Mouse (Mus musculus): ENCODE measurements around the gene Myof.

Myof gene

DNA sequence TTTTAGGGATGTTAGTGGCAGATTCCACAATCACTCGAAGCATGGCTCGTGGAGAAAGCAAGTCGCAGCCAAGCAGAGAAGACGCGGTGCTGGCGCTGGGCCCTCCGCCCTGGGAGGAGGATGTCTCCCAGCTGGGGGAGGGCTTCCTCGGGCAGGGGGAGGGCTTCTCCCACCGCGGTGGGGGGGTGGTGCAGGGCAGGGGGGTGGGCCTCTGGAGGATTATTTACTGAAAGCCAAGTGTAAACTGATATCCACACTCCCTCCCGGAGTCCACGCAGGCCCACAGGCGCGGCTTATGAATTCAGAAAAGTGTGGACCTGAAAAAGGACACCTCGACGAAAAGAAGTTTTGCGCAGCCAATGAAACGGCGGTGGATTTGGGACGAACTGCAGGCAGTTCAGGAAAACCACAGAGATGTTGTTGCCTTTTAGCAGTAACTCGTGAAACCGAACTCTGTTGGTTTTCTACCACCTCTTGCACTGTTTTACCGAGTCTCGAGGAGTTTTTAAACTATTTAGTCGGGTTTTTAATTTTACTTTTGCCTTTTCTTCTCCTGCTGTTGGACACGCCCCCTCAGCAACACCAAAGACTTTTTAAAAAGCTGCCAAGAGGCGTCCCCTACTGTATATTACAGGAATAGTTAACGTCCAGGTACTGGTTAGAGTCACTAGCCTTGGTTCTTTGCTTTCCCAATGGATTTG is at the start of gene Myof:
Gene Myof, minus strand, starts transcription at position 297 of the 701 bp plus-strand sequence.
- peak; percentile 37 to 53 for DNase-seq

DNA sequence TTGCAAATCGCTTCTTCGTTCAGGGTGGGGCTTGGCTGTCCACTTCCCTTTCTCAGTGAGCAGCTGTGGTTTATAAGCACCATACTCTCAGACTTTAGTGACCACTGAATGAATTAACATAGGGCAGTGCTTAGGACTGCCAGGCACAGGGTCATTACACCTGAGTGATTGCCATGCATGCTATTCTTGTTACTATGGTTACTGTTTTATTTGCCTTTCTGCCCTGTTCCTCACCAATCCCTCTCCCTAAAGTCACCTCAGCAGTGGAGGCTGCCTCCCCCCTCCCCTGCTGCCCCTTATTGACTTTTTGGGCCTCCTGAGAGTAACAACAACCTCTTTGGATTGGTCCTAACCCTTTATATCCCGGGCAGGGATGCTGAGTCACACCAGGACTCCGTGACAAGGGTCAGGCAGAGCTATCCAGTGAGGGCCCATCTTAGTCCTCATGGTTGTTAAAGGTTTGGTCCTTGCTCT is 48.2 kb upstream of the Myof start:
- DNase-seq: no peak

DNA sequence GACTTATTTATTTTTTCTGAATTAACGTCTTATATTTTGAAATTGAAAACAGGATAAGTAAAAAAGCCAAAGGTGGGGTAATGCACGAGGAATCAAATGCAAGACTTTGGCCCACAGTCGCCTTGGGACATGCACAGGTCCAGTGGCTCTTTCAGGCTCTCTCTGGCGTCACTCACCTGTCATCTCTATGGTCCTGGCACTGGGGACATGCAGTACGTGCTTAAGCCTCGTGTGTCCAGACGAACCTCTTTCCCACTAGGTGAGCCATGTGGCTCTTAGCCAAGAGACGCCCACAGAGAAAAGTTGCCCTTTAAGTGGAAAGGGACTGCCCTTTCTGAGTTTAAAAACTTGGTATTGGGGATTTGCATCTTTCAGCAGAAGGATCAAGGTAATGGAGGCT is 46.0 kb upstream of the Myof start:
- DNase-seq: no peak

DNA sequence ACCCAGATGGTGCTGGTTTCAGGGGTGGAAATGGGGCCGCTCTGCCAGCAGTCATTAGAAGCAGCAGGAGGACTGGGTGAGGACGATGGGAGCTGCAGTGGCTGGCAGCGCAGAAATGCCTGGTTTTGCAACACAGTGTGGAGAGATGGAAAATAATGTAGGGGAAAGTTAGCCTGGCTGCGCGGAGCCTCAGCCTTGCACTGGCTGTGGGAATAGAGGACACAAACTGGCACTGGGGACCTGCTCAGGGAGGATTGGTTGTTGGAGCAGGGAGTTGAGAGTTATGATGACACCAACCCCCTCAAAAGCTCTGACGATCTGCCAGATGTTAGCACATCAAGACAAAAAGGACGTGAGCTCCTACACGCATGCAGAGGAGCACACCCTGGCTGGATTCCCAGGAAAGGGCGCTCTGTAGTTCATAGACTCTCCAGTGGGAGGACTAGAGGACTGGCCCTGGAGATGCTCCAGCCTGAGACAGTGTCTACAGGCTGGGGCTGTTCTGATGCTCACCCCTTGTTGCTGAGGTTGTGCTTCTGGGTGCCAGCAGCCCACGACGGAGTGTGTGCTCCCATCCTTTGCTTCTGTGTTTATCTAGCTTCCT is 43.7 kb upstream of the Myof start:
- peak in 1 of 2 experiments; percentile 22 for DNase-seq

DNA sequence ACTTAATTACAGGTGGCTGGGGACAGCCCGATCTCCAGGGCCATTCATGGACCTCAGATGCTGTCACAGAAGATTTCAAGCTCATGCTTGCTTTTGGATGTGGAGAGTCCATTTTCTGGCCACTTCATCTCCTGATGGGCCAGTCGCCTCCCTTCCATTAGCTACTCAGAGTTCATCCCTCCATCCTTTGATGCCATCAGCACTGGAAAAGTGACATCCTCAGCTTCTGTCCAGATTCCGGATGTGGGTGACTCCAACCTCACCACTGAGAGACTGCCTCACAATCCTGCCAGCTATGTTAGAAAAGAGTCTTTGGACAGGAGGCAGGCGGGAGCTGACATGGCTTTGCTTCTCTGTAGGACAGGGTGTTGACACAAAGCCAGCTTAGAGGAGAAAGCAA is 42.5 kb upstream of the Myof start:
- no peak for DNase-seq

DNA sequence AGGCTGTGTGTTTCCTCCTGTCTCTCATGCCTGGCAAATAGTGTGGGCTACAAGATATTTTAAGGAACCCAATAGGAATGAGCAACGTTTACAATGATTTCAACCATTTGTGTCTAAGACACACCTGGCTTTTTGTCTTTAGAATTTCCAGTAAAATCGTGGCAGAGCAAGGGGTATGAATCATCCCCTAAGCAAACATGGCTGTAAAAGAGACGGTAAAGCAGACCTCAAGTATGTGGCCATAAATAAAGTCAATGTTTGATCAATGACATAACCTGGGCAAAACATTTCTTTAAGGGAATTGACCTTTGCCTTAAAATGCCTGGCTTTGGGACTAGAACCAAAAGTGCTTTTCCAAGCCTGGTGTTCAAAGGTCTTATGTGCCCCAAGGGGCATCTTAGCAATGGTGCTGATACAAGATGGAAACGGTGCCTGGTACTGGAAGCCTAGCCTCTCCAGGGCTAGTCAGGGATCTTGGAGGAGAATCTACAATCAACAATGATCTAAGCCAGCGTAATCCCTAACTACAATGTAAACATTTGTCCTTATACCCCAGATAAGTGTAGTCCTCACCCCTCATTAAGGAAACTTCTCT is 39.7 kb upstream of the Myof start:
- no peak for DNase-seq

DNA sequence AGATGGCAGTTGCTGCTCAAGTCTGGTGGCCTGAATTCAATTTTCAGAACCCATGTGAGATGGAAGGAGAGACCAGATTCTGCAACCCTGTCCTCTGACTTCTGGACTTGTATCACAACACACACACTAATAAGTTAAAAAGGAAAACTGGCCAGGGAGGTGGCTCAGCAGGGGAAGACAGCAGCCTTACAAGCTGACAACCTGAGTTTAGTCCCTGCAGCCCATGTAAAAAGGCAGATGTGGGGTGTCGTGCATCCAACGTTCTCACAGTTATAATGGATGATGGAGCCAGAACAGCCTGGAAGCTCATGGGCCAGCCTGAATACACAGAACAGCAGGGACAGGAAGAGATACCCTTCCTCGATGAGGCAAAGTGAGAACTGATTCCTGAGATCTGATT is 38.0 kb upstream of the Myof start:
- no peak for DNase-seq

DNA sequence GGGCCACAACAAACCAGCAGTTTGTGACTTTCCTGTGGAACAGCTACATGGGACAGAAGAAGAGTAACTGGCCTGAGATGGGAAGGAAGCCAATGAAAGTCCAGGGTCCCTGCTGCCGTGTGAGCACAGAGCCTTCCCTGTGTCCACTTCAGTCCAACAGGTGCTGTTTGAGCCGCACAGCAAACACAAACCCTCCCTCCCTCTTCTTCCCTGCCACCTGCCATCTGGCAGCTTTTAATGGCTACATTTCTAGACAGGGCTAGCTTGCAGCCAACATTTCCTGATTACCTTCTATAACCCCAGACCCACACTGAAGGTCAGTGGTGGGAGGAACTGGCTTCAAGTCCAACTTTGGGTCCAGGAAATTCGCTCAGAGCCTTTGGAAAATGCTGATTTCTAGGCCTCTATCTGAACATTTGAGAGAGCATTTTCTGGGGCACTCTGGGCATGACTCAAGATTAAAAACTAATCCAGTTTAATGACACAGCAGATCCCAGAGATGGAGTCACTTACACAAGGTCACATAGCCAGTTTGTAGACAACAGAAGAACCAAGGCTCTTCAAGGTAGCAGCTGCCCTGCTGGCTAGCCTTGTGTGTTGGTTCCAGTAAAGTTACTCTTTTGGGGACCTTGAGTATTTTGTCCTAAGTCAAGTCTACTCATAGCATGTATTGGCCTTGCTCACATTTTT is 34.6 kb upstream of the Myof start:
- DNase-seq: no peak

DNA sequence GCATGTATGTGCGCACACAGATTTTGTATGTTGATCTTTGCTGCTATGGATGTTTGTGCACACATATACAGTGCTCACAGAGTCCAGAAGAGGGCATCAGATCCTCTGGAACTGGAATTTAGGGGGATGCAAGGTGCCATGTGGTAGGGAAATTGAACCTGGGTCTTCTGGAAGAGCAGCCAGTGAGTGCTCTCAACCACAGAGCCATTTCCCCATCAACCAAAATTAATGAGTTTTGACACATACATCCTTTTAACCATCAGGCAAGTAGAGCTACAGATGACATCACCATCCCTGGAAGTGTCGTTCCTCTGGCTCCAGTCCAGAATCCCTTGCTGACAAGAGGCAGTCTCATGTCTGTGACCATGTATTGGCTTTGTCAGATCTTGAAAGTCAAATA is 32.9 kb upstream of the Myof start:
- no peak for DNase-seq

DNA sequence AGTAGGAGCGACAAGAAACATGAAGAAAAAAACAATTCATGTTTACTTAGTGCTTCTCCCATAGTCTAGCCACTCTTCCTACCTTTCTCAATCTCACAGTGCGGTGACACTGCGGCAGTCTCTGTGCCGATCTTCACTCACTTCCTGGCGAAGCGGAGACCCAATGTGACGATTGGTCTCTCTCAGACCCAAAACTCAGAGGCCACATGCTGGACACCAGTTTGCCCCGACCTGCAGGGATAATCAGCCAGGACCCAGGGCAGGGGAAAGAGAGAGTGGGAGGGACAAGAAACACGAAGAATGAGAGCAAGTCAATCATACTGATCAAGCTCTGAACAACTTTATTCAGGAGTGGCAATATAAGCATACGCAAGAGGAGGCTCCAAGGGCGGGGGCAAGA is 31.7 kb upstream of the Myof start:
- no peak for DNase-seq

DNA sequence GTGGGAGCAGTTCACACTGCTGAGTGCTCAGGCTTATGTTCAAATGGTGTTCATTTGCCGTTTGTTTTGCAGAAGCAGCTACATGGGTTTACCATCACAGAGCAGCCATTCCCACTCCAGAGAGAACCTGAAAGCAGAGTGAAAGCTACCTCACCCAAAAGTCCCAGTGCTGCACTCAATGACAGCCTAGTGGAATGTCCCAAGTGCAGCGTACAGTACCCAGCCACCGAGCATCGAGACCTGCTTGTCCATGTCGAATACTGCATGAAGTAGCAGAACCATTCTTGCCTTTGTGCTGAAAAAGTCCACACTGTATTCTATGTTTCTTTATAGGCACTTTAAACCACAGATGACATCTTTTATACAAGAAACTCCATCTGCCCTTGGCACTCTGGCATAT is 29.8 kb upstream of the Myof start:
- no peak for DNase-seq

DNA sequence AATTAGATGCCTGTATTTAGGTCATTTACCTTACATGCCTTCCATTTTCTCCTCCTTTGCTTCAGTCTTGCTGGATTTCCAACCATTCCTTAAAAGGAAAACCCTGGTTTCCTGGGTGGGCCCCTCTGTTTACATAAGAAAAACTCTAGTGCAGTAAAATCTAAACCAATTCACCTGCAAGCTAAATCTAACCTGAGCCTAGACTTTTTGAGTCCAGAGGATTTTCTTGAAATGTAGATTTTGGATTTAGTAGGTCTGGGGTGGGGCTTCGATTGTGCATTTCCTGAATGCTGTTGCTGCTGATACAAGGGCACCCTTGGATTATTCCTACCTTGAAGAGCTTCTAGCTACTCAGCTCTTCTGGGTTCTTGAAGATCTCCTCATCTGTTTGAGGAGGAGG is 20.7 kb upstream of the Myof start:
- no peak for DNase-seq

DNA sequence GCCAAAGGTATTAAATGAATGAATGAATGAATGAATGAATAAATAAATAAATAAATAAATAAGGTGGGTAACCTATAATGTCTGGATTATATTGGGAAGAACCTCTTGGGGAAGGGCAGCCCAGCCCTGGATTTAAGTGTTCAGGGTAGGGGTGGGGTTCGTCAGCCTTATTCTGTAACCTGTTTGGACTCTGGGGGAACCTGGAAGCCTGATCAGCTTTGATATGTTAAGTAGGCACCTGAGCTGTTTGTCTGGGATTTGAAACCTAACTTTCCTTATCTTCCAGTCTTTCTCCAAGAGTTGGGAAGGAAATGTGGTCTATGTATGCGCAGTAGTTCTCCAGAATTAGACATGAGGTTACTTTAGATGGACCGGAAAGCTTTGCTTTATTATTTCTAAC is 19.8 kb upstream of the Myof start:
- DNase-seq: no peak

DNA sequence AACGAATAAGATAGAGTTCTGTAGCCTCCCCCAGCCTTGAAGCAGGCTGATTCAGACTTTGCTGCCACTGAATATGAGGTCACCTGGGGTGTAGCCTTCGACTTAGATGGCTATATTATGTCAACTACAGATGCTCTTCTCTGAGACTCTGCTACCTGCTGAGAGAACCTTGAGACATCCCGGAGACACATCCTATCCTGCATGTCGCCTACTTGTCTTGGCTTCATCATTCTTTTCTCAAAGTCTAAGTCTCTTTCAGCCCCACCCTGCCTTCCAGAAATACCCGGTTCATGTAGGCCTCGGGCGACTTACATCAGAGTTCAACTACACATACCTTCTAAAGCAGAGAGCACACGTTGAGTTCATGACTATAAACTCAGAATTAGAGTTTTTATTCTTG is 13.6 kb upstream of the Myof start:
- DNase-seq: no peak

DNA sequence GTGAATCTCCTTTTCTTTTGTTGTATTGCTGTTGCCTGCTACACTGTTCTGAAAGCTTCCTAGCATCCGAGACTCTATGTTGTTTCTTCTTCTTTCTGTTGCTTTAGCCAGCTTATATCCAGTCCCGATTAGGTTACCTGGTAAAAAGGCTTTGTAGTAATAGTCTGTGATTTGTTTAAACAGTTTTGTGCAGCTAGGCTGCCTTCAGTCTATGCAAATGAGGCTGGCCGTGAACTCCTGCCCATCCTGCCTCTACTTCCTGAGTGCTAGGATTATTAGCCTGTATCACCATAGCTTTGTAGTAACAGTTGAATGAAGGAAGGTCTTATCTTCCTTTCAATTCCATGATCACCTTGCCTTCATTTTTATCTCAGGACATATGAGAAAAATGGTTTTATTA is 12.9 kb upstream of the Myof start:
- no peak for DNase-seq

DNA sequence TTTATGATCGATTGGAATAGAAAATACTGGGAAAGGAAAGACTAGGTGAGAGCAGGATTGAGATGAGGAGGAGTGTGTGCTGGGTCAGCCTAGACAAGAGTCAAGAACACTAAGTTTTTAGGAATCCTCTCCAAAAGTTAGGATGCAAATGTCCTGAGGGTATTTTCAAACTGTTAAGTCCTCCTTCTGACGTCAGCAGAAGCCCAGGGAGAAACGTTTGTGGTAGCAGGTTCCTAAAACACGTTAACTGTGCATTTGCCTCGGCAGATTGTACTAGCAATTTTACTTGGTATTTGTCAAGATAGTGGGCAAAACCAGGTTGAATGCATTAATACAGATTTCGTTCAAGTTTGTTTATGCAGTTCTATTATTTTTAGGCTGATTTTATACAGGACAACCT is 12.4 kb upstream of the Myof start:
- DNase-seq: no peak

DNA sequence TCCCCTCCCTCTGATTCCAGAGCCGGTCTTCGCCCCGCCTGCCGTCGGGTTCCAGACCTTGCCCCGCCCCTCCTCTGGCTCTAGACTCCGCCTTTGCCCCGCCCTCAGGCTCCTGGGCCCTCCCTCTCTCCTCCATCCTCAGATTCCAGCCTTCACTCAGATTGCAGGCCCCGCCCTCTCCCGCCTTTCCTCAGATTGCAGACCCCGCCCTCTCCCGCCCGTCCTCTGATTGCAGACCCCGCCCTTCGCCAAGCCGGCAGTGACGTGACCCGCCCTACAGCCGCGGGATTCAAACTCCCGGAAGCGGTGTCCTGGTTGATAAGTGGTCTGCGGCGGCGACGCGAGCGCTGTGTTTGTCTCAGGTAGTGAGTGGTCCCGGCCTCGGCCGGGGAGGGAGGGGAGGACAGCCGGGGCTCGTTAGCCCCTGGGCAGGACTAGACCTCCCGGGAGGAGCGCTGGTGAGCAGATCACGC is 11.4 kb upstream of the Myof start, which contains the start of gene Cep55:
Gene Cep55, plus strand, starts transcription at position 292 of the 473 bp plus-strand sequence.
- peak; percentile 95 to 97 for DNase-seq

DNA sequence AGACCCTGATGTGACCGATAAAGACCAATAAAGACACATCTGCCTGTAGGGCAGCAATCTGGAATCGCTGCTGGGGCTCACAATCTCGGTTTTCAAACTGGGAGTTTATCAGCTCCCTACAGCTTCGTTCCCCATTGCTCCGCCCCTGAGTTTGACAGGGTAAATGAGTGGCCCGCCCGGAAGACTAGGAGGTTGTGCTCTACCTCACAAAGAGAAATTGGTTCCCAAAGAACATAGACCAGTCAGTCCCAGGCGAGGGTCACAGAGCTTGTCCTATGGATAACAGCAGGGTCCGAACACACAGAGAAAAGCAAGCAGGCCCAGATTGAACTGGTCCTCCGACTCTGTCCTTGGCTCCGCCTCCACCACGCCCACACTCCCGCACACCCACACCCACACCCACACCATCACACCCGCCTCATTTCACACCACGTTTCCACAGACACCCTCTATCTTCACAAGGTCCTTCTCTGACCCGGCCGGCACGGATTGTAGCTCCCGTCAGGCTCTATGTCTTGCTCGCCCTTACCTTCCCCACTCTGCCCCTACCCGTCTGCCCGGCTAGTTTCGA is 10.9 kb upstream of the Myof start:
- peak; percentile 77 to 78 for DNase-seq

DNA sequence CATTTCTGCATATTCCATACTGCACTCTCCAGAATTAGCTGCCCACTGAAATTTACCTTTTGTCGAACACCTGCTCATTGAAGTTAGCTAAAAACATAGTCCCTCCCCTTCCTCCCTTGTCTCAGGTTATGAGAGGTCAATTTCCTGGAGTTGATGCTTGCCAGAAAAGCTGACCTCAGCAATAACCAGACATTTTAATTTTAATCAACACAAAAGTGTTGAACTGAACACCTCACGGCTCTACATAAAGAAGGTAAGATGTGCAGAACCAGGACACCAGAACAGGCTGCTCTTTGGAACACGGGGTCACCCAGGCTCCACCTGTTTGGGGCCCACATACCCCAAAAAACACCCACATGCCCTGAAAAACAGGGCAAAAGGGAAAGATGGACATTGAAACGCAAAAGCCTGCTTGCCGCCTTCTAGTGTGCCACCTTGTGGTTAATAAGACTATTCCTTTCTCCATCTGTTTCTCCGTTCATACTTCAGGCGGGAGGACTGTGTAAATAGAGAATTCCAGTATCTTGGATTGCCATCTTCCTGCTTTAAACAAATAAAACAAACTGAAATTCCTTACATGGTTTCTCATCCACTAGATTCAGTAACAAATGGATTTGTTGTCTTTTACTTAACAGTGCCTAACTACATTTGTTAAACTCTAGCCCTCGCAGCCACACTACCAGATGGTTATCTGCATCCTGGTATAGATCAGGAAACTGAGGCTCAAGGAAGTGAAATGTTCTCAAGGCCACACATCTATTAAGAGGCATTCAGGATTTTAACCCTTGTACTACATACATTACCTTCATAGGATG is 10.1 kb upstream of the Myof start:
- DNase-seq: no peak

DNA sequence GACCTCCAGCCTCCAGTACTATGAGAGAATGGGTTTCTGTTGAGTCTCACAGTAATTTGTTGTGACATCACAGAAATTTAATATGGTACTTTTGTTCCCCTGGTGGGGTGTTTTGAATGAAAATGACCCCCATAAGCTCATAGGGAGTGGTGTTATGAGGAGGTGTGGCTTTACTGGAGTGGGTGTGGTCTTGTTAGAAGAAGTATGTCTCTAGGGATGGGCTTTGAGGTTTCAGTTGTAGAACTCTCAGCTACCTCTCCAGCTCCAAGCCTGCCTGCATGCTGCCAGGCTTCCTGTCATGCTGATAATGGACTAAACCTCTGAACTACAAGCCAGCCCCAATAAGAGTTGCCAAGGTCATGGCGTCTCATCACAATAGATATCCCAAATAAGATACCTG is 6.3 kb upstream of the Myof start:
- no peak for DNase-seq

DNA sequence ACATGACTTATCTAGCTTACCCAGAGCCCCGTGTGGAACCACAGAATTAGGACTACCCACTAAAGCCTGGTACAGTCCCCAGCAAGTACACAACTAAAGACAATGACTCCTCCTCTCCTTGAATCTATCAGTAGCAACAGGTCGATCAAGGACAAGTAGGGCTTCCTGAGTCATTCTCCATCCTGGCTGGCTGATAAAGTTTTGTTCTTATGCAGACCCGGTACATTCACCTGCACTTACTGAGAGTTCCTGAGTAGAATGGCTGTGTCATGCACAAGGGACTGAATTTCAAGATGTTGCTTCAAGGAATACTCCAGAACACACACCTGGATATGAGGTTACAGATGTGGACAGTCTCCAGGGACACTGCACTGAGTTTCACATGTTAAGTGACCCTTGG is 1.8 kb upstream of the Myof start:
- no peak for DNase-seq

DNA sequence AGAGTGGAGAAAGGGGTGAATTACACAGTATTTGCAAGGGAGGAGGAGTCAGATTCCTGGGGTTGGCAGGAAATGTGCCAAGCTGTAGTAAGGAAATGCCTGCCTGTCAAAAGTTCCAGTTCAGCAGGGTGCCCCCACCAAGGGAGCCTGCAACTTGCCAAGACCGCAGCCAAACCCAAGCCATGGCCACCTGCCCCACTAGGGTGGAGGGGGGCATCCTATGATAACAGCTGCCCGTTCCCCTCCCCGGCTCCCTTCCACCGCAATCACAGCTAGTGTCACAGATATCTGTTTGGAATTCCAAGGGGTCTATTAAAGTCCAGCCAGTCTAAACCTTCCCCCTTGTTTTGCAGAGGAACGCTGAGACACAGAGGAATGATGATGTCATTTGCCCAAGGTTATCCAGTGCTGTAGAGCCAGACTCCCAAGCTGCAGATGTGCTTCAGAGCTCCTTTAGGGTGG is 1.1 kb downstream of the Myof start:
- peak; percentile 36 to 55 for DNase-seq

Data from kidney, adult 8-10 months (tissue).